Mouse (Mus musculus) intestine, embryonic 16.5 days (tissue): ENCODE measurements at regions not wholly inside any gene's neighbourhood (a gene's known extent, or its start where the extent isn't known, plus 50 kb on each side); places are given as distances from the start of the nearest gene placed in this dataset.

Experiments used
- ATAC-seq: fragments of 200-750 bp; cut with Nextera tagmentation; 2 replicates; pipeline ENCODE4 v1.8.0; 2017; ENCODE audit warnings: moderate TSS enrichment, moderate library complexity
- H3K27ac ChIP-seq: fragments of 300-500 bp; sonication (generic); 2 replicates; pipeline ENCODE4 v1.5.1; 2014; ENCODE audit warnings: mild to moderate bottlenecking, low read length
- H3K27me3 ChIP-seq: fragments of 300-500 bp; sonication (generic); replicated peaks from 2 replicates; pipeline ENCODE4 v1.6.1; 2014; ENCODE audit warnings: low read length, control low read depth, mixed read lengths; ENCODE audit not compliant: control insufficient read depth, insufficient read depth
- H3K36me3 ChIP-seq: fragments of 300-500 bp; sonication (generic); 2 replicates; pipeline ENCODE4 v1.6.1; 2014; ENCODE audit warnings: low read length, control low read depth; ENCODE audit not compliant: control insufficient read depth, insufficient read depth
- H3K4me1 ChIP-seq: fragments of 300-500 bp; sonication (generic); 2 replicates; pipeline ENCODE4 v1.6.1; 2014; ENCODE audit warnings: low read length, control low read depth, mixed read lengths; ENCODE audit not compliant: control insufficient read depth, insufficient read depth
- H3K4me2 ChIP-seq: fragments of 300-500 bp; sonication (generic); 2 replicates; pipeline ENCODE4 v1.6.1; 2014; ENCODE audit warnings: low read depth, low read length, control low read depth
- H3K4me3 ChIP-seq: fragments of 300-500 bp; sonication (generic); 2 replicates; pipeline ENCODE4 v1.5.1; 2014; ENCODE audit warnings: mild to moderate bottlenecking, low read length
- H3K9ac ChIP-seq: fragments of 300-500 bp; sonication (generic); 2 replicates; pipeline ENCODE4 v1.6.1; 2014; ENCODE audit warnings: low read depth, low read length
- H3K9me3 ChIP-seq: fragments of 300-500 bp; sonication (generic); 2 replicates; pipeline ENCODE4 v1.6.1; 2016; ENCODE audit warnings: low read length, control low read depth; ENCODE audit not compliant: control insufficient read depth
- WGBS: fragments of 180-500 bp; shearing (Covaris S2); extraction: QIAGEN DNeasy Blood & Tissue Kit; methylation state at CpG from one replicate; pipeline ENCODE4 v1.1.7; 2014; 5-methylcytosine and 5-hydroxymethylcytosine counted together

DNA sequence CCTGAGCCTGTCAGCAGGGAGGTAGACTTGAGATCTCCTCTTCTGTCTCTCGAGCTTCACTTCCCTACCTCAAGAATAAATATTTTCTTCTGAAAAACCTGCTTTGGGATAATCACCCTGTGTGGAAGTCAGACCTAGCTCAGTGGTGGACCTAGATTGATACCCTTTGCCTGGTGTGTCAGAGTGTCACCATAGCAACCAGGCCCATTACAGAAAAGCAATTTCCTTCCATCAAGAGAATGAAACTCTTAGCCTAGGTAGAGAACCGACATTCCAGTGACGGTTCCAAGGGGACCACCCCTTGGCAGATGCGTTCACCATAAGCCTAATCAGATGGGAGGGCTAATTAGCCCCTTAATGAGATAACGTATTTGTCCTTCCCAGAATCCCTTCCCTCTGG, 389.9 kb downstream of the Adam3 start:
- no peak overlapping the region for H3K27ac ChIP-seq
- no peak overlapping the region for H3K4me2 ChIP-seq
- no peaks in the 10 kb centered on the region for H3K36me3 ChIP-seq
- no peak for ATAC-seq
- no peak overlapping the region for H3K4me3 ChIP-seq
- no peaks in the 10 kb centered on the region for H3K4me1 ChIP-seq
- H3K9me3 ChIP-seq = no peaks in the 10 kb centered on the region
- 48% methylated on average over 5 of the region's 5 CpGs for WGBS
- no peaks in the 10 kb centered on the region for H3K27me3 ChIP-seq
- no peak overlapping the region for H3K9ac ChIP-seq

DNA sequence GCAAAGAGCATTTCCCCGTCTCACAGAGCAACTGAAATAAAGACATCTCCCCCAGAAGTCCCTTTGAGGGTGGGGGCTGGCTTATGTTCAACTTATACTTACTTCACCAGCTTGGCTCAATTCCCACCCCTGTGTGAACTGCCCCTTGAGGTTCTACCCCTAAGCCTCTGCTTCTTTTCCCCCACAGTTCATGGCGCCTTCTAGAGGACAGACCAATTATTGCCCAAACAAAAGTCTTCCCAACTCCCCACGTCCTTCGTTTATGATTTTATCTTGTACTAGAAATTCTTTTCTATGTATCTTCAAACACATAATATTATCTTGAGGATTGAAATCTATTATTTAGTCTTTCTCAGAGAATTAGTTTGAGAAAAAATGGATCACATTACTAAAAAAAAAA, 391.9 kb downstream of the Adam3 start:
- Histone ChIP-seq H3K9me3 (0 out of 2 replicates have a peak, but pooled peaks cover 2% of the 10 kb centered on the region), H3K4me3 (no peak overlapping the region), H3K4me2 (no peak overlapping the region), H3K27ac (no peak overlapping the region), H3K36me3 (no peaks in the 10 kb centered on the region), H3K27me3 (no peaks in the 10 kb centered on the region), H3K4me1 (no peaks in the 10 kb centered on the region), H3K9ac (no peak overlapping the region)
- 84% methylated on average over 4 of the region's 4 CpGs for WGBS
- no peak for ATAC-seq

DNA sequence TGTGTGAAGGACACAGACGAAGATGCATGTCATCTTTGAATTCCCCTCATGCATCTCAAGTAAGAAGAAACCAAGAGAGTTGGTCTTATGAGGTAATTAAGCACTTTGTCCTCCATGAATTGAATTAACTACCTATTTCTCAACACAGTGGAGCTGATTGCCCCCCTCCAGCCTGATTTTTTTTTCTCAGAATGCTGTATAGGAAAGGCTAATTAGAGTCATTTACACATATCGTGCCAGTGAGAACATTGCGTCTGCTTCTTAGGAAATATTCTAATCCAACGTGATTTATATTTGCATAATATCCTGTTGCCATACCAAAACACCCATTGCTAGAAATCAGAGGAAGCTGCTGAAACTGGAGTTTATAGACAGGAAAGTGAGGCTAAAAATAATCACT, 414.8 kb downstream of the Adam3 start:
- H3K9ac ChIP-seq = no peak overlapping the region
- no peak for ATAC-seq
- no peaks in the 10 kb centered on the region for H3K36me3 ChIP-seq
- no peaks in the 10 kb centered on the region for H3K4me1 ChIP-seq
- no peak overlapping the region for H3K4me2 ChIP-seq
- H3K9me3 ChIP-seq = no peaks in the 10 kb centered on the region
- H3K4me3 ChIP-seq = no peak overlapping the region
- H3K27me3 ChIP-seq = no peaks in the 10 kb centered on the region
- WGBS = 68% methylated on average over 4 of the region's 4 CpGs
- no peak overlapping the region for H3K27ac ChIP-seq

DNA sequence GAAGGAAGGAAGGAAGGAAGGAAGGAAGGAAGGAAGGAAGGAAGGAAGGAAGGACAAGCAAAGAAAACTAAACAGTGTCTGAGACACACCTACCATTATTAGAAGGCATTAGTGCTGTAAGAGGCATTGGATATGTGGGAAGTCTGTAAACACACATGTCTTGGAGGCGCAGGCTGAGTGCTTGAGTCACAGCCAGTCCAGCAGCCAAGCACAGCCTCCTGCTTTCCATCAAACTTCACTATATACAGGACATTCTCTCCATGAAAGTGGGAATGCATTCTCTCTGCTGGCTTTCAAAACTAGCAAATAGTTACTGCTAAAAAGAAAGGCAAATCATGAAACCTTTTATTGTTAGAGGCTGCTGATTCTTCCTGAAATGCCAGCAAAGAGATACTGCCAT, 431.1 kb downstream of the Adam3 start:
- Histone ChIP-seq H3K4me1 (no peaks in the 10 kb centered on the region), H3K4me3 (no peak overlapping the region), H3K27me3 (no peaks in the 10 kb centered on the region), H3K36me3 (no peaks in the 10 kb centered on the region), H3K27ac (no peak overlapping the region), H3K9ac (no peak overlapping the region), H3K9me3 (0 out of 2 replicates have a peak, but pooled peaks cover 4% of the 10 kb centered on the region), H3K4me2 (no peak overlapping the region)
- 39% methylated on average over 1 of the region's 1 CpGs for WGBS
- no peak for ATAC-seq

DNA sequence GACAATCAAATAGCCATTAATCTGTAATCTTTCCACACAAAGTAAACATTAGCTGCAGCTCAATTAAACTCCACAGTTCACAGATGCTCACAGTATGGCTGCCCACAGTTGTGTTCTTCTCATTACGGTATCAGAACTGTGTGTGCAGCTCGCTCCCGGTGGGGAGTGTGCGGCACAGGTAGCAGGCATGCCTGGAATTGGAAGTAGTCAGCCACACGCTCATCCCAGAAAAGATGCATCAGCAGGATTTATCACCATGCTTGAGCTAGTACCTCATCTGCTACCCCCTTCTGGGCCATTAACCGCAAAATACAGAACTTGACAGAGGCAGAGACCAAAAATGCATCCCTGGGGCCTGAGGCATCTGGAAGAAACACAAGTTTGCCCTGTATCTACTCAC, 437.8 kb downstream of the Adam3 start:
- Histone ChIP-seq H3K36me3 (no peaks in the 10 kb centered on the region), H3K4me3 (no peak overlapping the region), H3K4me2 (no peak overlapping the region), H3K27ac (no peak overlapping the region), H3K9me3 (0 out of 2 replicates have a peak, but pooled peaks cover 4% of the 10 kb centered on the region), H3K27me3 (no peaks in the 10 kb centered on the region), H3K9ac (no peak overlapping the region), H3K4me1 (0 out of 2 replicates have a peak, but pooled peaks cover 5% of the 10 kb centered on the region)
- 87% methylated on average over 6 of the region's 6 CpGs for WGBS
- ATAC-seq = no peak

DNA sequence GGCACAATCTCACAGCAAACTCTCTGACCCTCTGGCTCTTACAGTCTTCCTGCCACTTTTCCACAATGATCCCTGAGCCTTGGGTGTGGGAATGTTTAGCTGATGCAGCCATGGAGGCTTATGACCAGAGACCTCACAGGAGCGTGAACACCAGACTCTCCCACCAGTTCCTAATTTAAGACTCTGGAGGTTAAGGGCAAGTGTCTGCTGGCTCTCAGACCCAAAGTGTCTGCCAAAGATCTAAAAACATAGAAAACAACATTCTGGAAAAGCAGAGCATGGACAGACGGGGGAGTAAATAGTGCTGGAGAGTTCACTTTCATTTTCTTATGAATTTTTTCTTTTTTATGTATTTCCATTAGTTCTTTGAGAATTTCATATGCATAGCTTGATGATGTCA, 440.7 kb downstream of the Adam3 start:
- WGBS = 68% methylated on average over 2 of the region's 2 CpGs
- no peak overlapping the region for H3K27ac ChIP-seq
- H3K9me3 ChIP-seq = no peaks in the 10 kb centered on the region
- no peaks in the 10 kb centered on the region for H3K27me3 ChIP-seq
- no peak overlapping the region for H3K9ac ChIP-seq
- 0 out of 2 replicates have a peak, but pooled peaks cover 5% of the 10 kb centered on the region for H3K4me1 ChIP-seq
- H3K36me3 ChIP-seq = no peaks in the 10 kb centered on the region
- no peak for ATAC-seq
- no peak overlapping the region for H3K4me3 ChIP-seq
- no peak overlapping the region for H3K4me2 ChIP-seq

DNA sequence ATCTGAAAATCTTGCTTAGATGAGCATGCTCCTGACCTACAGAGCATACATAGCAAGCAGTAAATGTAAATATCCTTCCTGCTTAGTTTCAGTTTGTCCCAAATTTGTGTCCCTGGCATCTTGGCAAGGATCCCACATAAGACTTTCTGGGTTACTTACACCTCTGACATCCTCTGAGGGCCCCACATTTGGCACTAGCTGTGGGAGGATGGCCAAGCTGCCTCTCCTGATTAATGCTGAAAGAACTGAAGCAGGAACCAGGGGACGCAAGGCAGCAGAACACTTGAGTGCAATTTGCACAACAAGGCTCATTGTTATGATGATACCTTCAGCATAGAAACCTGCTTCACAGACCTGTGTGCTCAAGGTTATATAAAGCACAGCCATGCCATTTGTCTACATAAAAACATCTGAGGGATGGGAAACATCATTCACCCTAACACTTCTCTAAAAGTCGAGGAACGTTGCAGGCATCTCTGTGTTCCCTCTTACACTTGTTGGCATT, 441.7 kb downstream of the Adam3 start:
- 55% methylated on average over 3 of the region's 3 CpGs for WGBS
- Histone ChIP-seq H3K9ac (no peak overlapping the region), H3K27ac (no peak overlapping the region), H3K27me3 (no peaks in the 10 kb centered on the region), H3K36me3 (no peaks in the 10 kb centered on the region), H3K4me3 (no peak overlapping the region), H3K4me1 (0 out of 2 replicates have a peak, but pooled peaks cover 5% of the 10 kb centered on the region), H3K4me2 (no peak overlapping the region), H3K9me3 (no peaks in the 10 kb centered on the region)
- no peak for ATAC-seq

DNA sequence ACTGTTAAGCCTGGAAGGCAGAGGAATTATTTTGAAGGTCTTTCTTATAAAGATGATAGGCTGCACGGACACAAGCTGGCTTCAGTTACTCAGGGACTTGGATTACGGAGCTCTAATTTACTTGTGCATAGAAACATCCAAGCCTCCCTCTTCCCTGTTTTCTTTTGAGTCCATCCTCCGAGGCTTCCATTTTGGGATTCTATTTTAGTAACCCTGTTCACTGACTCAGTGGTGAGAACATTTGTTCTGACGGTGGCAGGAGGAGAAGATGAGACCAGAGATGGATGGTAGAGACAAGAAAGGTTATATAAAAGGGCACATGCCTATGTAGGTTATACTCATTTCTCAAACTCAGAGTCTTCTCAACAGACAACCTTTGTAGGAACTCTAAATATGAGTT, 445.4 kb downstream of the Adam3 start:
- Histone ChIP-seq H3K27me3 (no peaks in the 10 kb centered on the region), H3K9ac (no peak overlapping the region), H3K4me3 (no peak overlapping the region), H3K4me2 (no peak overlapping the region), H3K9me3 (no peaks in the 10 kb centered on the region), H3K27ac (no peak overlapping the region), H3K36me3 (no peaks in the 10 kb centered on the region), H3K4me1 (0 out of 2 replicates have a peak, but pooled peaks cover 5% of the 10 kb centered on the region)
- 86% methylated on average over 4 of the region's 4 CpGs for WGBS
- ATAC-seq = no peak

DNA sequence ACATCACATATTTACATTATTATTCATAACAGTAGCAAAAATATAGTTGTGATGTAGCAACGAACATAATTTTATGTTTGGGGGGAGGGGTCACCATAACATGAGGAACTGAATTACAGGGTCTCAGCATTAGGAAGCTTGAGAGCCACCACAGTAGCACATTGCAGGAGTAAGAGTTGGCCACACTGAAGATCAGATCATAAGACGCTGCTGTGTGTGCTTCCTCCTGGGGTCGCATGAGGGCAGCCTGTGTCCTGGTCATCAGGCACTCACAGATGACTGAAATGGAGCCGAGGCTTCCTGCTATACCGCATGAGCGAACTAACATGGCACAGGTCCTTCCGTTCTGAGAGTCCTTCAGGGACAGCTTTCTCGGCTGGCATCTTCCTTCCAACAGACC, 447.3 kb downstream of the Adam3 start:
- Histone ChIP-seq H3K9ac (no peak overlapping the region), H3K36me3 (no peaks in the 10 kb centered on the region), H3K27me3 (no peaks in the 10 kb centered on the region), H3K4me3 (no peak overlapping the region), H3K4me1 (no peaks in the 10 kb centered on the region), H3K4me2 (no peak overlapping the region), H3K27ac (no peak overlapping the region), H3K9me3 (no peaks in the 10 kb centered on the region)
- WGBS = 85% methylated on average over 8 of the region's 8 CpGs
- ATAC-seq = no peak

DNA sequence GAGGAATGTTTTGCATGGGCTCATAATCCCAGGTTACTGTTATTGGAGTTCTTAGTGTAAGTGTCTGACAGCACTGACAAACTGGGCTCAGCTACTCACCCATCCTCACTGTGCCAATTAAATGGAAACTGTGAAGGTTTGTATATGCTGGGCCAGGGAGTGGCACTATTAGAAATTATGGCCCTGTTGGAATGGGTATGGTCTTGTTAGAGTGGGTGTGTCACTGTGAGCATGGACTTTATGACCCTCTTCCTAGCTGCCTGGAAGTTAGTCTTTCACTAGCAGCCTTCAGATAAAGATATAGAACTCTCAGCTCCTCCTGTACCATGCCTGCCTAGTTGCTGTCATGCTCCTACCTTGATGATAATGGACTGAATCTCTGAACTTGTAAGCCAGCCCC, 464.3 kb downstream of the Adam3 start:
- H3K4me2 ChIP-seq = no peak overlapping the region
- peak; percentile 85 for ATAC-seq
- no peaks in the 10 kb centered on the region for H3K4me1 ChIP-seq
- H3K9ac ChIP-seq = no peak overlapping the region
- no peak overlapping the region for H3K27ac ChIP-seq
- no peaks in the 10 kb centered on the region for H3K27me3 ChIP-seq
- H3K36me3 ChIP-seq = no peaks in the 10 kb centered on the region
- H3K9me3 ChIP-seq = no peaks in the 10 kb centered on the region
- no peak overlapping the region for H3K4me3 ChIP-seq
